Mouse (Mus musculus) hindbrain, embryonic 14.5 days (tissue): ENCODE measurements around the gene Mafk. TPM values are rescaled to one million over a fixed set of nuclear protein-coding genes. Genes with fewer than 3 reads are reported as not detected.

Experiments used
- ATAC-seq: fragments of 200-750 bp; cut with Nextera tagmentation; 2 replicates; pipeline ENCODE4 v1.8.0; 2017; ENCODE audit warnings: moderate number of reproducible peaks, mild to moderate bottlenecking, moderate TSS enrichment, moderate library complexity; ENCODE audit not compliant: low FRiP score
- DNase-seq: peaks from one replicate; pipeline ENCODE4 v3.0.0-alpha.2; 2015; ENCODE audit warnings: low spot score
- H3K27ac ChIP-seq: fragments of 300-500 bp; sonication (generic); 2 replicates; pipeline ENCODE4 v1.5.1; 2014; ENCODE audit warnings: mild to moderate bottlenecking, moderate library complexity
- H3K27me3 ChIP-seq: fragments of 300-500 bp; sonication (generic); 2 replicates; pipeline ENCODE4 v1.6.1; 2014; ENCODE audit warnings: mild to moderate bottlenecking, low read length, mixed read lengths; ENCODE audit not compliant: control insufficient read depth, insufficient read depth
- H3K36me3 ChIP-seq: fragments of 300-500 bp; sonication (generic); replicated peaks from 2 replicates; pipeline ENCODE4 v1.6.1; 2014; ENCODE audit not compliant: control insufficient read depth, insufficient read depth
- H3K4me1 ChIP-seq: fragments of 300-500 bp; sonication (generic); replicated peaks from 2 replicates; pipeline ENCODE4 v1.6.1; 2014; ENCODE audit warnings: antibody characterized with exemption, low read length, mixed read lengths; ENCODE audit not compliant: control insufficient read depth, insufficient read depth
- H3K4me2 ChIP-seq: fragments of 300-500 bp; sonication (generic); replicated peaks from 2 replicates; pipeline ENCODE4 v1.6.1; 2014; ENCODE audit warnings: mild to moderate bottlenecking, moderate library complexity
- H3K4me3 ChIP-seq: fragments of 300-500 bp; sonication (generic); replicated peaks from 2 replicates; pipeline ENCODE4 v1.5.1; 2014; ENCODE audit warnings: mild to moderate bottlenecking, low read length
- H3K9ac ChIP-seq: fragments of 300-500 bp; sonication (generic); 2 replicates; pipeline ENCODE4 v1.6.1; 2014
- H3K9me3 ChIP-seq: fragments of 300-500 bp; sonication (generic); 2 replicates; pipeline ENCODE4 v1.6.1; 2016; ENCODE audit warnings: low read length; ENCODE audit not compliant: control insufficient read depth
- WGBS: fragments of 180-500 bp; shearing (Covaris S2); extraction: QIAGEN DNeasy Blood & Tissue Kit; methylation state at CpG from one replicate; pipeline ENCODE4 v1.1.7; 2014; 5-methylcytosine and 5-hydroxymethylcytosine counted together
- polyA plus RNA-seq: library from polyadenylated mRNA; unstranded; fragments of >200 nt; fragmentation: Nextera tagmentation; extraction: Ambion mirVana; gene quantifications from 2 replicates; pipeline ENCODE4 v1.2.1, GENCODE M21; 2014

Mafk gene
- polyA plus RNA-seq, 1 experiment from 2014 or later = 7.1 TPM

GRCm38 (mm10) chr5:139821466-139822459 lies 30.4 kb downstream of the Mafk start:
- Histone ChIP-seq H3K4me2 (no peak overlapping the region), H3K4me3 (no peak overlapping the region), H3K36me3 (peaks cover 27% of the 10 kb centered on the region), H3K27ac (no peak overlapping the region), H3K9me3 (no peaks in the 10 kb centered on the region), H3K4me1 (peaks cover 14% of the 10 kb centered on the region), H3K9ac (no peak overlapping the region), H3K27me3 (no peaks in the 10 kb centered on the region)
- ATAC-seq (no peak), DNase-seq (no peak)
- 78% methylated on average over 12 of the region's 12 CpGs for WGBS

GRCm38 (mm10) chr5:139824531-139824930 lies 33.2 kb downstream of the Mafk start:
- 91% methylated on average over 10 of the region's 10 CpGs for WGBS
- Histone ChIP-seq H3K27ac (no peak overlapping the region), H3K9ac (no peak overlapping the region), H3K36me3 (peaks cover 27% of the 10 kb centered on the region), H3K4me2 (no peak overlapping the region), H3K9me3 (no peaks in the 10 kb centered on the region), H3K4me1 (peaks cover 14% of the 10 kb centered on the region), H3K27me3 (no peaks in the 10 kb centered on the region), H3K4me3 (no peak overlapping the region)
- DNase-seq (no peak), ATAC-seq (no peak)

GRCm38 (mm10) chr5:139825947-139826346 lies 34.6 kb downstream of the Mafk start:
- peak overlapping the region; percentile 80; the same call in 1 of the 2 replicates for H3K27ac ChIP-seq
- peaks cover 27% of the 10 kb centered on the region for H3K36me3 ChIP-seq
- DNase-seq (no peak), ATAC-seq (no peak)
- peaks cover 14% of the 10 kb centered on the region for H3K4me1 ChIP-seq
- no peaks in the 10 kb centered on the region for H3K9me3 ChIP-seq
- 43% methylated on average over 11 of the region's 11 CpGs for WGBS
- H3K4me2 ChIP-seq = peak overlapping the region; percentile 97
- no peaks in the 10 kb centered on the region for H3K27me3 ChIP-seq
- H3K9ac ChIP-seq = peak overlapping the region; percentile 89
- H3K4me3 ChIP-seq = peak overlapping the region; percentile 86

GRCm38 (mm10) chr5:139826357-139827055 lies 35.2 kb downstream of the Mafk start, which contains the start of the genes Gm26938 and Psmg3:
Gene Gm26938 (minus strand): TSS chr5:139826407.
Gene Psmg3 (minus strand): TSS chr5:139826885.
- peak within 1 kb of the TSS; percentile 86 for H3K4me3 ChIP-seq
- no peaks in the 10 kb centered on the region for H3K9me3 ChIP-seq
- under 1% methylated on average over 43 of the region's 43 CpGs for WGBS
- peak within 1 kb of the TSS; percentile 97 for H3K4me2 ChIP-seq
- H3K4me1 ChIP-seq = peaks cover 14% of the 10 kb centered on the region
- ATAC-seq (peak; percentile 82; the same call in 1 of the 2 replicates), DNase-seq (peak; percentile 92)
- H3K27ac ChIP-seq = peak within 1 kb of the TSS; percentile 80
- no peaks in the 10 kb centered on the region for H3K27me3 ChIP-seq
- peak within 1 kb of the TSS; percentile 89 for H3K9ac ChIP-seq
- H3K36me3 ChIP-seq = peaks cover 23% of the 10 kb centered on the region

GRCm38 (mm10) chr5:139827593-139827992 lies 36.3 kb downstream of the Mafk start:
- H3K9ac ChIP-seq = no peak overlapping the region
- no peak overlapping the region for H3K4me2 ChIP-seq
- no peak overlapping the region for H3K4me3 ChIP-seq
- no peaks in the 10 kb centered on the region for H3K27me3 ChIP-seq
- DNase-seq = no peak
- no peak overlapping the region for H3K27ac ChIP-seq
- peaks cover 12% of the 10 kb centered on the region for H3K36me3 ChIP-seq
- no peaks in the 10 kb centered on the region for H3K9me3 ChIP-seq
- WGBS = 96% methylated on average over 1 of the region's 1 CpGs
- no peak for ATAC-seq
- peaks cover 14% of the 10 kb centered on the region for H3K4me1 ChIP-seq

GRCm38 (mm10) chr5:139829384-139829783 lies 38.1 kb downstream of the Mafk start:
- Histone ChIP-seq H3K36me3 (no peaks in the 10 kb centered on the region; the same call in 1 of the 2 replicates), H3K4me3 (no peak overlapping the region), H3K4me2 (no peak overlapping the region), H3K27me3 (no peaks in the 10 kb centered on the region), H3K4me1 (peaks cover 14% of the 10 kb centered on the region), H3K9ac (no peak overlapping the region), H3K9me3 (no peaks in the 10 kb centered on the region), H3K27ac (no peak overlapping the region)
- DNase-seq (no peak), ATAC-seq (no peak)
- WGBS = 83% methylated on average over 13 of the region's 13 CpGs

GRCm38 (mm10) chr5:139830734-139831133 lies 39.4 kb downstream of the Mafk start:
- Histone ChIP-seq H3K4me2 (no peak overlapping the region), H3K9me3 (no peaks in the 10 kb centered on the region), H3K4me1 (peaks cover 4% of the 10 kb centered on the region), H3K27ac (no peak overlapping the region), H3K9ac (no peak overlapping the region), H3K4me3 (no peak overlapping the region), H3K27me3 (no peaks in the 10 kb centered on the region), H3K36me3 (no peaks in the 10 kb centered on the region)
- no peak for ATAC-seq
- 89% methylated on average over 3 of the region's 3 CpGs for WGBS
- DNase-seq = no peak

- DNase-seq = no peak
- no peak overlapping the region for H3K27ac ChIP-seq
- no peaks in the 10 kb centered on the region for H3K9me3 ChIP-seq
- no peak for ATAC-seq
- no peaks in the 10 kb centered on the region for H3K27me3 ChIP-seq
- H3K4me2 ChIP-seq = no peak overlapping the region
- H3K36me3 ChIP-seq = no peaks in the 10 kb centered on the region
- H3K4me1 ChIP-seq = no peaks in the 10 kb centered on the region
- no peak overlapping the region for H3K9ac ChIP-seq
- WGBS = 84% methylated on average over 7 of the region's 7 CpGs
- no peak overlapping the region for H3K4me3 ChIP-seq
Measured at GRCm38 (mm10) chr5:139832125-139832524, 40.8 kb downstream of the Mafk start.

- WGBS = 88% methylated on average over 7 of the region's 7 CpGs
Measured at GRCm38 (mm10) chr5:139835706-139836105, 44.4 kb downstream of the Mafk start.

More at GRCm38 (mm10) chr5:139835706-139836105, 44.4 kb downstream of the Mafk start:
- Histone ChIP-seq H3K27me3 (no peaks in the 10 kb centered on the region), H3K9me3 (no peaks in the 10 kb centered on the region), H3K27ac (no peak overlapping the region), H3K4me1 (no peaks in the 10 kb centered on the region), H3K4me3 (no peak overlapping the region), H3K4me2 (no peak overlapping the region), H3K36me3 (no peaks in the 10 kb centered on the region), H3K9ac (no peak overlapping the region)
- ATAC-seq (no peak), DNase-seq (no peak)
